Mouse (Mus musculus) lung, embryonic 14.5 days (tissue): ENCODE measurements at regions not wholly inside any gene's neighbourhood (a gene's known extent, or its start where the extent isn't known, plus 50 kb on each side); places are given as distances from the start of the nearest gene placed in this dataset.

Source experiments
- ATAC-seq: fragments of 200-750 bp; cut with Nextera tagmentation; 2 replicates; pipeline ENCODE4 v1.8.0; 2017; ENCODE audit warnings: mild to moderate bottlenecking, moderate TSS enrichment, moderate library complexity; ENCODE audit not compliant: insufficient read depth
- DNase-seq: peaks from one replicate; pipeline ENCODE4 v3.0.0-alpha.2; 2015
- H3K27ac ChIP-seq: fragments of 300-500 bp; sonication (generic); 2 replicates; pipeline ENCODE4 v1.5.1; 2014; ENCODE audit warnings: low read depth, mild to moderate bottlenecking, moderate library complexity
- H3K27me3 ChIP-seq: fragments of 300-500 bp; sonication (generic); 2 replicates; pipeline ENCODE4 v1.6.1; 2014; ENCODE audit warnings: low read length, control low read depth; ENCODE audit not compliant: insufficient read depth
- H3K36me3 ChIP-seq: fragments of 300-500 bp; sonication (generic); 2 replicates; pipeline ENCODE4 v1.6.1; 2014; ENCODE audit warnings: control low read depth; ENCODE audit not compliant: insufficient read depth
- H3K4me1 ChIP-seq: fragments of 300-500 bp; sonication (generic); 2 replicates; pipeline ENCODE4 v1.6.1; 2014; ENCODE audit warnings: antibody characterized with exemption, control low read depth; ENCODE audit not compliant: insufficient read depth
- H3K4me2 ChIP-seq: fragments of 300-500 bp; sonication (generic); 2 replicates; pipeline ENCODE4 v1.6.1; 2014; ENCODE audit warnings: mild to moderate bottlenecking
- H3K4me3 ChIP-seq: fragments of 300-500 bp; sonication (generic); 2 replicates; pipeline ENCODE4 v1.5.1; 2014; ENCODE audit warnings: low read depth, low read length
- H3K9ac ChIP-seq: fragments of 300-500 bp; sonication (generic); 2 replicates; pipeline ENCODE4 v1.6.1; 2014
- H3K9me3 ChIP-seq: fragments of 300-500 bp; sonication (generic); 2 replicates; pipeline ENCODE4 v1.6.1; 2016; ENCODE audit warnings: low read depth, low read length, control low read depth
- CTCF ChIP-seq: IDR thresholded peaks from 2 replicates; pipeline ENCODE4 v1.5.1; 2016; ENCODE audit warnings: antibody characterized with exemption, low read depth
- WGBS: fragments of 180-500 bp; shearing (Covaris S2); extraction: QIAGEN DNeasy Blood & Tissue Kit; methylation state at CpG from one replicate; pipeline ENCODE4 v1.1.7; 2014; 5-methylcytosine and 5-hydroxymethylcytosine counted together

DNA sequence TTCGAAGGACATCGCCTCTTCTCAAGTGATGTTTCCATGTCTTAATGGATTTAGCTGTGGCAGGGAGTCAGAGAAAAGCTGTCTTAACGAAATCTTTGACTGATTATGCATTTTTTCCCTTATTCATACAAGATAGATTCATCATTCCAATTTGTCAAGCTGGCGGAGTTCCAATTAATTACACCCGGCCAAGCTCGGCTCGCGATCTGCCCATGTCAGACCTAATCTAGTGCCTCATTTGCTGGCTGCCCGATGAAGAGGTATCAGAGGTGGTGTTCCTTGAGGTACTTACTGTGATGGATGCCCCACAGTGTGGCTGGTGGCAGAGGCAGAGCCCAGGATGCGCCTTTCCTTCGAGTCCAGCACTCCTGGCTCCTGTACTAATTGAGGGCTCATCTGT is 204.9 kb downstream of the Arrdc4 start:
- no peak overlapping the region for H3K4me3 ChIP-seq
- no peak overlapping the region for H3K27ac ChIP-seq
- no peaks in the 10 kb centered on the region for H3K36me3 ChIP-seq
- DNase-seq: peak; percentile 26
- no peaks in the 10 kb centered on the region for H3K4me1 ChIP-seq
- no peak for TF ChIP-seq CTCF
- H3K27me3 ChIP-seq: no peaks in the 10 kb centered on the region
- WGBS: 56% methylated on average over 11 of the region's 11 CpGs
- no peak overlapping the region for H3K4me2 ChIP-seq
- no peak for ATAC-seq
- no peak overlapping the region for H3K9ac ChIP-seq
- no peaks in the 10 kb centered on the region for H3K9me3 ChIP-seq

DNA sequence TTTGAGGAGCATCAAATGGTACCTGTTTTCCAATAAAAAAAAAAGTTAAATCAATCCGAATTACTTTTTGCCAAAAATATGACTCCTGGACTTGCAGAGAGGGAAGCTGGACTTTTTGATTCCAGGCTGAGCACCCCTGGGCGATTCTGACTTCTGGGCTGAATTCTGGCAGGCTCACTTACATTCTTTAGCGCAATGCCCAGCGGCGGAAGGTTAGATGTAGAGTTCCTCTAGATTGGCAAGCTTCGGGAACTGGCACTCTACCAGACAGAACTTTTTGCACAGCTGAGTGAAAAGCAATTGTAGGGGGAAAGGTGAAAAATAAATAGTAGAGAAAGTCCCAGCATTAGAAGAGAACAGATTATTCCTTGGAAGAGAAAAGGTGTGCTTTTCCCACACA is 235.5 kb downstream of the Fam169b start:
- ATAC-seq: no peak
- no peak for TF ChIP-seq CTCF
- DNase-seq: no peak
- WGBS: 82% methylated on average over 6 of the region's 6 CpGs
- no peaks in the 10 kb centered on the region for H3K4me1 ChIP-seq
- no peak overlapping the region for H3K27ac ChIP-seq
- H3K9me3 ChIP-seq: no peaks in the 10 kb centered on the region
- no peak overlapping the region for H3K4me3 ChIP-seq
- no peak overlapping the region for H3K9ac ChIP-seq
- no peak overlapping the region for H3K4me2 ChIP-seq
- H3K36me3 ChIP-seq: no peaks in the 10 kb centered on the region
- no peaks in the 10 kb centered on the region for H3K27me3 ChIP-seq

DNA sequence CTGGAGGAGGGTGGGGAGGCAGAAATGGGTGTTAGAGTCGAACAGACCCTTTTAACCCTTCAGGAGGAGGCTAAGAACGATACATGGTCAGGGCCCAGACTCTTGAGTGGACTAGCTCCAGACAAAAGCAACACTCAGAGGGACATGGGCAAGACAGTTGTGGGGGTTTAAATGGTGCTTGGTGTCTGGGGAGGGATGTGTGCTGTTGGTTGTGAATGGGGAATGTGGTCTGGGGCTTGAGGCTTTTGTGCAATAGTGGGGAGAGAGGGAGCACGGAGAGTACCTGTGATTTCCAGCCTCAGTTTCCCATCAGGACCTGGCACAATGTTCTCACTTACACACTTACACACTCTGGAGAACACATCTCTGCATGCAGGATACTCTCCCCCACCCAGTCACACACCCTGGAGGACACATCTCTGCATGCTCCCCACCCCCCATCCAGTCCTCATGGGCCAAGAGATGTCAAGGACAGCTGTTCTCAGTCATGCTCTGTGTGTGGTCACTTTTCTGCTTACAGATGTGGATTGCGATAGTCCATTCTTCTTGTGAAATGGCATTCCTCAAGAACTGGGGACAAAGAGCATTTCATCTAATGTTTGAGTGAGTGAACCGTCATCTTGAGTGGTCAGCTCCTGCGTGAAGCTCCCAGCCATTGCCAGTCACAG is 217.6 kb downstream of the Fam169b start:
- no peak for TF ChIP-seq CTCF
- no peaks in the 10 kb centered on the region for H3K27me3 ChIP-seq
- no peaks in the 10 kb centered on the region for H3K4me1 ChIP-seq
- no peak overlapping the region for H3K4me3 ChIP-seq
- WGBS: 50% methylated on average over 6 of the region's 6 CpGs
- H3K36me3 ChIP-seq: no peaks in the 10 kb centered on the region
- H3K27ac ChIP-seq: no peak overlapping the region
- H3K4me2 ChIP-seq: no peak overlapping the region
- H3K9me3 ChIP-seq: no peaks in the 10 kb centered on the region
- ATAC-seq: peak; percentile 94
- no peak overlapping the region for H3K9ac ChIP-seq
- peak; percentile 79 for DNase-seq

DNA sequence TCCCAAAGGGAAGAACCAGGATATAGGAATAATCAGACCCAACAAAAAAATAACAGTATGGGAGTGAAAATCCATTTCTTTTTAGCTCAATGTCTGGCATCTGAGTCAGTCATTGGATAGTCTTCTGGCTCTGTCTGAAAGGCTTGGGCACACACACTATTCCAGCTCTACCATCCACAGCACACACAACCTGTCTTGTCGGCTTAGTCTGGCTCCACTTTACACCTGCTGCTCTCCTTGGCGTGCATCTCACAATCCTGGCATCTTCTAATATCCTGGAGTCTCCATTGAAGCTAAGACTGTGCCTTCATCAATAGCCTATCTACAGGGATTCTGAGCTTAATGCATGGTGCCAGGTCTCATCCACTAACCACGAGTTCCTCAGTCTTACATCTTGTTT is 213.0 kb downstream of the Fam169b start:
- H3K9me3 ChIP-seq: no peaks in the 10 kb centered on the region
- no peak overlapping the region for H3K4me3 ChIP-seq
- TF ChIP-seq CTCF: no peak
- no peak overlapping the region for H3K9ac ChIP-seq
- WGBS: 77% methylated on average over 3 of the region's 3 CpGs
- ATAC-seq (no peak), DNase-seq (no peak)
- H3K27me3 ChIP-seq: no peaks in the 10 kb centered on the region
- H3K36me3 ChIP-seq: no peaks in the 10 kb centered on the region
- no peak overlapping the region for H3K4me2 ChIP-seq
- H3K4me1 ChIP-seq: no peaks in the 10 kb centered on the region
- no peak overlapping the region for H3K27ac ChIP-seq

DNA sequence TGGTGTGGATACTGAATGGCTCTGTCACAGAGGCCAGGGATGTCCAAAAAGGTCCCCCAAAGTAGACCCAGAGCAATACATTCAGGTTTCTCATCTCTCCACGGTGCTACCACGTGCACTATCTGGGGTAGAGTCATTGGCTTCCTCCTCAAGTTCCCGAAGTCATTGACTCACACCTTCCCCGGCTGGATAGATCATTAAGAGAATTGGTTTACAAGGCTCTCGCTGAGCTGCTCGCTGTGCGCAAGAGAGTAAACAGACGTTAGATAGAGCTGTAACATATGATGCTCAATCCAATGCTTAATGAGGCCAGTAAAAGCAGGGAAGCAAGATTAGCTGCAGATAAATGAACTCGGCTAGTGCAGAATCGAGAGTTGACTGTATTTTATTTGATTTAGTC is 208.9 kb downstream of the Fam169b start:
- Histone ChIP-seq H3K9ac (no peak overlapping the region), H3K36me3 (no peaks in the 10 kb centered on the region), H3K4me3 (no peak overlapping the region), H3K27me3 (peaks cover 4% of the 10 kb centered on the region; the same call in 1 of the 2 replicates), H3K4me2 (no peak overlapping the region), H3K27ac (no peak overlapping the region), H3K4me1 (no peaks in the 10 kb centered on the region), H3K9me3 (no peaks in the 10 kb centered on the region)
- 40% methylated on average over 10 of the region's 10 CpGs for WGBS
- ATAC-seq (no peak), DNase-seq (no peak)
- TF ChIP-seq CTCF: no peak

DNA sequence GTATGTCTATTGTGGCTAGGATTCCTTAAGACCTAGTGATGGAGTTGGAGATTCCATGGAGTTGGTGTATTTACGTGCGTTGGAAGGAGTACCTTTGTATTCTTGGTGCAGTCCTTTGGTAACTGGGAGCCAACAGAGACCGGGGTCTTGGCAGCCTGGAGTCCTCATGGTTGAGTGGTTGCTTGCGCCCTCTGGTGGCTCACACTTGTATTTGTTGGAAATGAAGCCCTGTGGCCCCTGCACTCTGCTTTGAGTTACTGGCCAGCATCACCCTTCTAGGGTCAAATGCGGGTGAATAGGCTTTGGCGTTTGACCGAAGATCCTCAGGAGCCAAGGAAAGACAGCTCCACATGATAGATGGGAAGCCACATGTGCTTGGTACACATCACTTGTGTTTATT is 207.1 kb downstream of the Fam169b start:
- DNase-seq: peak; percentile 85

DNA sequence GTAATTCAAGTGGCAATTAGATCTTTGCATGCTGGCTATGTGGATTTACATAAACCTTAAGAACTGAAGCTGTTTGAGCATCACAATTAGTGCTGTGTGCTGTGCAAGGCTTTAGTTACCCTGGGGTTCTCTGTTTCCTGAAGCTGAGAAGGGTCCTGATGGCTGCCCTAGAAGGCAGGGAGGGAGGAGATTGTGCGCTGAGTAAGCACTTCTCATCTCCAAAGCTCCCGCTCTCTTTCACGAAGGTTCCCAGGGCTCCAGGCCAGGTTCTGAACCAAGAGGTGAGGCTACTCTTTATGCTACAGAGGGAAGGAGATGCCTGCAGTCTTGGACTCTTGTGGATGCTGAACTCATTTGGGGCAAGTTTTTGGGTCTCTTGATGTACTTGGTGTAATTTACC is 206.7 kb downstream of the Fam169b start:
- 62% methylated on average over 3 of the region's 3 CpGs for WGBS
- no peak overlapping the region for H3K9ac ChIP-seq
- DNase-seq (no peak), ATAC-seq (no peak)
- H3K9me3 ChIP-seq: no peaks in the 10 kb centered on the region
- H3K27me3 ChIP-seq: peaks cover 4% of the 10 kb centered on the region; the same call in 1 of the 2 replicates
- no peak overlapping the region for H3K27ac ChIP-seq
- H3K36me3 ChIP-seq: no peaks in the 10 kb centered on the region
- H3K4me1 ChIP-seq: no peaks in the 10 kb centered on the region
- H3K4me2 ChIP-seq: no peak overlapping the region
- no peak for TF ChIP-seq CTCF
- H3K4me3 ChIP-seq: no peak overlapping the region

More for the DNA sequence above, 207.1 kb downstream of the Fam169b start:
- no peak overlapping the region for H3K27ac ChIP-seq
- WGBS: 18% methylated on average over 7 of the region's 7 CpGs
- peaks cover 4% of the 10 kb centered on the region; the same call in 1 of the 2 replicates for H3K27me3 ChIP-seq
- H3K36me3 ChIP-seq: no peaks in the 10 kb centered on the region
- H3K9ac ChIP-seq: no peak overlapping the region
- no peaks in the 10 kb centered on the region for H3K4me1 ChIP-seq
- no peak overlapping the region for H3K4me3 ChIP-seq
- no peaks in the 10 kb centered on the region for H3K9me3 ChIP-seq
- H3K4me2 ChIP-seq: no peak overlapping the region
- peak; percentile 62; the same call in 1 of the 2 replicates for ATAC-seq
- peak; percentile 85 for TF ChIP-seq CTCF

DNA sequence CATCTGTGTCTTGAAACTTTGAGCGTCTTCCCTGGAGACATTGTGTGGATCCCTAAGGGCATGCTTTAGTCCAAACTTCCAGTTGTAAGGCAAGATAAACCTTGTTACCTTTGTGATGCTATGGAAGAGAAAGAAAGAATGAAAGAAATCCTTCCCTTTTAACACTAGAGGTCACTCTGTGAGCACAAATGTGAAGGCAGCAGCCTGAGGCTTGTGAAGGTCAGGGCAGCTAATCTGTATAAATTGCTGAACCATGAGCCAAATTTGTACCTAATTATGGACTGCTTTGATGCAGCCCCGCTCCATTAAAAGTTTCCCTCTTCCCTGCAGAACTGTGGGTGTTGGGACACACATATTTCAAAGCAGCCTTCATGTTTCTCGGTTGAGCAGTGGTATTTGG is 204.4 kb downstream of the Fam169b start:
- no peak overlapping the region for H3K4me2 ChIP-seq
- WGBS: 56% methylated on average over 3 of the region's 3 CpGs
- ATAC-seq (no peak), DNase-seq (peak; percentile 62)
- peak; percentile 53 for TF ChIP-seq CTCF
- no peak overlapping the region for H3K4me3 ChIP-seq
- H3K36me3 ChIP-seq: no peaks in the 10 kb centered on the region
- no peaks in the 10 kb centered on the region for H3K9me3 ChIP-seq
- H3K4me1 ChIP-seq: no peaks in the 10 kb centered on the region
- no peak overlapping the region for H3K27ac ChIP-seq
- no peak overlapping the region for H3K9ac ChIP-seq
- peaks cover 4% of the 10 kb centered on the region; the same call in 1 of the 2 replicates for H3K27me3 ChIP-seq
